Mouse (Mus musculus) activated CD4-positive, CD25-positive, alpha-beta regulatory T cell, adult 4 months (primary cell): ENCODE results near the gene Strn3. TPM values are rescaled to one million over a fixed set of nuclear protein-coding genes. Genes with fewer than 3 reads are reported as not detected.

ENCODE experiments used
- ATAC-seq: one replicate; pipeline ENCODE4 v1.8.0; 2017
- polyA plus RNA-seq, 2 experiments: library from polyadenylated mRNA; unstranded; fragments of 100-300 nt; shearing (Covaris generic); gene quantifications; one replicate each; pipeline ENCODE4 v1.2.1; 2017

Gene Strn3
- polyA plus RNA-seq, result 10 to 100 TPM; 15.6 to 23.2 TPM

DNA sequence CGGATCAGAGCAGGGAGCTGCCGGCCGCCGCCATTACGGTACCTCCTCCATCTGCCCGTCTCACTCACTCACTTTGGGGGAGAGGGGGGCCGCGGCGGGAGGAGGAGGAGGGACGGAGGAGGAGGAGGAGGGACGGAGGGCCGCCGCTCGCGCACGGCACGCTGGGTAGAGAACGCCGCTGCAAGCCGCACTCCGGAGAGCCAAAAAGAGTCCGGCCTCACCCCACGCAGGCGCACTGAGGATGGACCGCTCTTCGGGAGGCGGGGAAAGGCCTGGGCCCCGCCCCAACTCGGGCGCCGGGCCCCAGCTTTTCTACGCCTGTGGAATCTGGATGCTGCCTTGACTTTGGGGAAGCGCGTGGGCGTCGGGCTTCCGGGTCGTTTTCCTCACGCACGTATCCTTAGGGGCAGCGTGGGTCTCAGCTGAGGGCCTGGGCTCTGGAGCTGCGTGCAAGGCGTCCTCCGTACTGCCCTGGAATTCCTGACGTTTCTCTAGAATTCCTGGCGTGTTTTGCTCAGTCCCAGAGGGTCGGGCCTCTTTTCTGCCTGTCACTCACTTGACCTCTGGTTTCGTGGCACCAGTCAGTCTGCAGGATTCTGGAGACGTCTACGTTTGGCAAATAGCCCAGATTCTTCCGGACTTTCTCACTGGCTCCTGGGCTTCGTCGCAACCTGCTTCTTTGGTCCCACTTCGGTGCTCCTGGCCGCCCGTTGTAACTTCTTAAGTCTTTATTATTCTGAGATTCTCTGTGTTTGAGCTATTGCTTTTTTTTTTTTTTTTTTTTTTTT, at the start of gene Strn3:
Gene Strn3, minus strand, starts transcription at position 53 of the 788 bp plus-strand sequence.
- peak; percentile 83 for ATAC-seq

DNA sequence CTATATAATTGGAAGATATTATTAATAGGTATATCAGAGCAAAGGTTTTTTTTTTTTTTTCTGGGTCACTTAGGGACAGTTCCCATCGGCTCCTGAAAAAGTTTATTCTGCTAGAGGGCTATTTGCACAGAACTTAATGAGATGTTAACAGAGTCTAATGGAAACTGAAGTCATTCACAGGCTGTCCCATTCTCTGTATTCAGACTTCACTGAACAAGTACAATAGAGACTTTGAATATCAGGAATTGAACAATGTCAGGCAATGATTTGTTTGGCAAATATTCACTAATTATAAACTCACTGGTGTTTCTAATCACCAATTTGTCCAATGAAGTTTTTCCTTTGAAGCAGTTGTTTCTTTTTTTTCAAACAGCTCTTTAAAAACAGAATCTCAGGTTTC, 45.1 kb upstream of the Strn3 start:
- ATAC-seq, result no peak

DNA sequence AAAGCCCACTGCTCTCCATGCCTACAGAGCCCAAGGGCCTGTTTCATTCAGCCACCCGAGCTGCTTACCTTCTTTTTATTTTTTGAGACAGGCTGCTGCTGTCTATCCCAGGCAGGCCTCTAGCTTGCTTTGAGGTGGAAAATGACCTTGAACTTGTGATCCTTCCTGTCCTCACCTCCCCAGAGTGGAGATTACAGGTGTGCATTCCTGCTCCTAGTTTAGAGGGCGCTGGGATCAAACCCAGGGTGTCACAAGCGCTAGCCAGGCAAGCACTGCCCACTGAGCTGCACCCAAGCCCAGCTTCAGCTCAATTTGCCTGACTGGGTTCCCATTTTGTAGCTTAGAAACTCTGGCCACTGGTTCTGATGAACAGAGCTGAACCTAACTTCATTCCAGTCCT, 44.7 kb upstream of the Strn3 start:
- ATAC-seq, result no peak

DNA sequence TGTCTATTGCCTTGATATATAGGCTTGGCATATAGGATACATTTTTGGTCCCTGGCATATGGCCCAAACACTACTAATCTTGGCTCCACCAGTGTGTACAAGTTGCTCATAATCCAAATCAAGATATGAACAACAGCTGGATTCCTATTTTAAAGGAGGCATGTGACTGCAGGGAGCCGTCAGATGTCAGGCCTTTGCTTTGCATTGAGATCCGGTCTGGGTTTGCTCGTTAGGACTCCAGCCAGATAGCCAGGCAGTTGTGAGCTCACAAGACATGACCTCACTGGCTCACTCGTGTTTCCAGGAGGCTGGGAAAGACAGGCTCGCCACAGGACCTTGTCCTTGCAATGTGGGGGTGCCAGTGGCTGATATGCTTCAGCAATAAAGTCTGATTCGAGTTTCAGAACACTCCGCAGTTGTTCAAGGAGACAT, 44.2 kb upstream of the Strn3 start:
- ATAC-seq, result no peak

DNA sequence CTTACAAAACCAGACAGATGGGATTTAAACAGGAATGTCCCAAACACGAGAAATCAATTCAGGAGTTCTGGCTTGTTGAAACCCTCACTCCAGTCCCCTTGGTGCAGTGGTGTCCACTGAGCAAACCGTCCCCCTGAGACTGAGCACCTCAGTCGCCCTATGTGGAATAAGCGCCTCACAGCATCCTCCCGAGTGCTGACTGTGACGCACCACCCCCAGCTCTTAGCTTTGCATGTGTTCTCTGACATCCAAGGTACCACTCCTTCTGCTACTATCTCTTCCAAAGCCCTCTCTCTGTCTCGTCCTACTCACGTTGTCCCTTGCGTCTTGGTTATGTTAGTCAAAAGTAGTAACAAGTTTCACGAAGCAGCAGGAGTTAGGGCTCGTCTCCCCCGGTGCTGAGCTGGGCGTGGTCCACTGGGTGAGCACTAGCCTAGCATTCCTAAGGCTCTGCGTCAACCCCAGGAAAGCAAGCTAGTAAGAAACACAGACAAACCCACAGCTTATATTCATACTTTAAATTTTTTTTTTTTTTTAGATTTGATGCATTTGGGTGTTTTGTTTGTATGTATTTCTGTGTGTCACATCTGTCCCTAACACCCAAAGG, 43.0 kb upstream of the Strn3 start:
- ATAC-seq, result no peak

DNA sequence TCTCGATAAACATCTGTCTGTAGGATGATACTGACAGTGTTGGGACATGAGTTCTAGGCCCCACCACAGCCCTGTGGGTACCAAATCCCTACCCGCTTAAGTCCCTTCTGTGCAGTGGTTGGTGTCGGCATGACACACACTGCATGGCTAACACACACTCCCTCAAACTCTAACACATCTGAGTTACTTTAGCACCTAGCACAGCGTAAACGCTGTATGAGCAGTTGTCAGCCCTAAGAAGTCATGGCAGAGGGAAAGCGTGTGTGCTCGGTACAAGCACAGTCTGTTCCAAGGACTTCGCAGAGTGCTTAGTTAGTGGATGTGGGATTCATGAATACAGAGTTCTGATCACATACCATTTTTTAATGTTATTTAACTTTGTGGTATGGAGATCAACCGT, 38.1 kb upstream of the Strn3 start:
- ATAC-seq, result no peak

DNA sequence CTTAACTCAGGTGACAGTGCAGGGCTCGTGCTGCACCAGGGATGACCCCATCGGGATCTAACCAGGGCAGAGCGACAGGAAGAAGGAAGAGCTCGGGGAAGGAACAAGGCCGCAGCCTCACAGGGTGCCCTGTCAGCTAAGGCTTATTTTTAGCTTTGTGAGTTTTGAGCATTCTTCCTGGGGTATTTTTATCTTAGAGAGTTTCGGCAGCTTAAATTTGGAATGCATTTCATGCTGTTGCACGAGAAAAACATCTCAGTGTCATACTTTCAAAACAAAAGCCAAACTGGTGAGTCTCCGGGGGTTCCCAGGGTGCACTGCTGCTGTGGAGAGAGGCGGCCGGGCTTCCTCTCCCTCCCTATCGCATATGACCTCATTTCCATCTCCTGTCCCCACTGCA, 37.4 kb upstream of the Strn3 start:
- ATAC-seq, result no peak

DNA sequence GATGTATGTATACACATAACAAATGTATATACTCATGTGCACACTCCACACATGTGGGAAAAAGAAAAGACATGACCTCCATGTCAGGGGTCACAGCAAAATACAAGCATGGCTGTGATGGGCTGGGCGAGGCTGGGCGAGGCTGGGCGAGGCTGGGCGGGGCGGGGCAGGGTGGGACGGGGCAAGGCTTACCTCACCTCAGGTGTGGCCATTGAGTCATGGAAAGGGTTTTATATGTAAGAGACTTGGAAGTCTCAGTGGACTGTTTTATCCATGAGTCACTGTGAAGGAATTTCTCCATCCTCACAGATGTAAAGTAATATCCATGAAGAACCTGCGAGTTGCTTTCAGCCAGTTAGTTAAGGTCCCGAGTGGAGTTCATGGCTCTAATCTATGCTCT, 30.1 kb upstream of the Strn3 start:
- no peak for ATAC-seq

DNA sequence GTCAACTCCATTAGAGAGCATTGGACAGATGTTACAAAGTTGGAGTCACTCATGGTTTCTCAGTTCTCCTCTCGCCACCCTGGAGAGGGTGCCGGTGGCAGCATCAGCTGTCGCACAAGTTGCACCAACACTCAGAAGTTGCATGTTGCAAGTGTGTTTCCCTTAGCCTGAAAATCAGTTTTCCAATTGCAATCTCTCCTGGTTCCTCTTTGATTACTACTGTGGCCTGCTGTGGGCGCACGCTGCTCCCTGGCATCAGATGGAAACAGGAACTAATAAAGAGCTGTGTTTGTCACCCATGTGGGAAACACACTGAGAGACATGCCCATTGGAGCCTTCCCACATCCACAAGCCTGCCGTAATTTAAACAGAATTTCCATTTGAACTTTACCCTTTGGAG, 26.9 kb upstream of the Strn3 start:
- ATAC-seq, result no peak

DNA sequence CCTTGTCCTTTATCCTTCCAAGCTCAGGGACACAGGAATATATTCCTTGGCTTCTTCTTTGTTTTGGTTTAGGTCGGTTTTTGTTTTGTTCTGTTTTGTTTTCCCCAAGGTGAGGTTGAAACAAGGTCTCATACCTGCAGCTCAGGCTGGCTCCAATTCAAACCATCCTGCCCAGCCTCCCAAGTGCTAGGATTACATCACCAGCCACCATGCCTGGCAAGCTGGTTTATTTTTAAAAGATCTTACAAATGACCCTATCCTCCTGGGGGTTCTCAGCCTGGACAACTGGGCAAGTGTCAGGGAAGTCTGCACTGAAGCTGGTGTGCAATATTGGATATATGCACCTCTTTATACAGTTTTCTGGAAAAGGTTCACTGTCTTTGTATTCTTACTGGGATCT, 21.0 kb upstream of the Strn3 start:
- ATAC-seq, result no peak

DNA sequence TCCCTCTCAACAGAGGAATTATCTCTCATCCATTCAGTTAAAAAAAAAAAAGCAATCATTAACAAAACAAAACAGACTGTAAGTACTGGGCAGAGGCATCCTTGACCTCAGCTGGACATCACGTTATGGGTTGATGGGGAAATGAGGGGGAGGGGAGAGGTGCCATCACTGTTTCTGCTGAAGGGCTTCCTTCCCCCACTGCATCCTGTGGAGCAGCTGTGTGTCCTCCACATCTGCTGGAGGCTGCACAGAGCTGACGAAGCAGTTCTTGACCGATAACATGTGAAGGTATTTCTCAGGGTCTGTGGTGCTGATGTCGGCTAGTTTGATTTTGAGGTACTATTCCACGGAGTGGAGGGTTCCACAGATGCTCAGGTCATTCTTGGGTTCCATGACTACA, 18.5 kb upstream of the Strn3 start:
- no peak for ATAC-seq

DNA sequence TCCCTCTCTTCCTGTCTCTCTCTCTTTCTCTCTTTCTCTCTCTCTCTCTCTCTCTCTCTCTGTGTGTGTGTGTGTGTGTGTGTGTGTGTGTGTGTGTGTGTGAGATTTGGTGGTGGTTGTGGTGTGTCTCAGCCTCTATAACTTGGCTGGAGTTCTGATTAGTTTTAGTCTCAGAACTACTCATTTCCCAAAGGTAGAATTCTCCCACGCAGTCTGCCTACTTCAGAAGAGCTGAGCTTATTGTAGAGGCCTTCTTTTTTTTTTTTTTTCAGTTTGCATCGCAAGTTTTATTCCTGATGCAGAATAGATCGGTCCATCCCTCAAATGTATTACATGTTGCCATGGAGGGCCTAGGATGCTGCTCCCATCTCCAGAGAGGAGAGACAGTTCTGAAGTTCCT, 18.0 kb upstream of the Strn3 start:
- ATAC-seq, result no peak

DNA sequence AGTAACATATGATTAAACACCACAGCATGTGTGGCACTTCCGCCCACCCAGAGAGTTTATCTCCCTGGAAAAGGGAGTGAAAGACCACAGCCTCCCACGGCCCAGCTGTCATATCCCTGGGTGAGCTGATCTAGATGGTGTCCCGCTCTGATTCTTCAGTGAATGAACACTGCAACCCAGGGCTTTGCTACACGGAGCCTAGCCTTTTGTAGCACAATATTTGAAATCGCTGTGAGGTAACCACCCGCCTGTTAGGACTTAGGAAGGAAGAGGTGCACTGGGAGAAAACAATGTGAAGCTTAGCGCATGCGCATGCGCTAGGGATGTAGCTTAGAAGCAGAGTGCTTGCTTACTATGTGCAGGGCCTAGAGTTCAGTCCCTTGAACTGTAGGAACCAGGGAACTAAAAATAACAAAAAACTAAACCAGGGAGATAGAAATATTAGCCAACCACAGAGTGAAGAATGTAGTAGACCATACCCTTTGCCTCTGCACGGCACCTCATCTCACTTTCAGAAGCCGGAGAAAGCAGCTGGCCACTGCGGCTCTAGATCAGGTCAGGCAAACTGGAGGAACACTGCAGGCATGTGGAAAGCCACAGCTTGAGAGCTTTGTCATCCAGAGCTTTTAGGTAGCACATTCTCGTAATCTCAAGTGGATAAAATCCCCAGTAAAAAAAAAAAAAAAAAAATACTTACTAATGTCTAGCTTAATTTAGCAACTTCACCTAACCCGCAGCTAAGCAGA, 17.4 kb upstream of the Strn3 start:
- ATAC-seq, result no peak

DNA sequence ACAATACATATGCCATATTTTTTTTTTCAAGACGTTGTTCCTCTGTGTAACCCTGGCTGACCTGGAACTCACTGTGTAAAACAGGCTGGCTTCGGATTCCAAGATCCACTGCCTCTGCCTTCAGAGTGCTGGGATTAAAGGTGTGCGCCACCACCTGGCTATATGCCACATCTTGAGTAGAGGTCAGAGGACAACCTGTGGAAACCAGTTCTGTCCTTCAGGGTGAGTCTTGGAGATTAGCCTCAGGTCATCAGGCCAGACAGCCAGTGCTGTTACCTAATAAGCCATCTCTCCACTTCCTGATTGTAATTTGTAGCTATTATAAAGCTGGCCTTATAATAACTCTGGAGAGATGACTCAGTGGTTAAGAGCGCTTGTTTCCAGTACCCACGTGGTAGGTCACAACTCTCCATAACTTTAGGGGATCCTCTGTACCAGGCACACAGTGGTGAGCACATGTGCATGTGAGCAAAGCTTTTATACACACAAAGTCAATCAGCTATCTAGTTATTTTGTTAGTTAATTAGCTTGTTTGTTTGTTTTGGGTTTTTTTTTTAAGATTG, 15.1 kb upstream of the Strn3 start:
- ATAC-seq, result no peak

DNA sequence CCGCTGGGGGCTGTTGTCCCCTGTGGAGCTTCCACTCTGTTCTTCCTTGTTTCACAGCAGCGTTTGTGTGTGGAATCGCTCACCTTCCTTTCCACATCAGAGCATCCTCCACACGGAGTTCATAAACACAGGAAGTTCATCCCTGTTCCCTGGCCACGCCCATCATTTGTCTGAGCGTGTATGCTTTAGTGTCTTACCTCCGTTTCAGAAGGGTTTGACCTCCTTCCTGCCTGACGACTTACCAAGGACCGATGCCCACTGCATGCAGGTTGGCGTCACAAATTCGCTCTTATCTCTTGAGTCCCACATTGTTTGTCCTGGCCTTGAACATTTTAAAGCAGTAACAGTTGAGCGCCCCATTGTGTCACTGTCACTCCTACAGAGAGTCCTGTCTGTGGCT, 14.1 kb upstream of the Strn3 start:
- ATAC-seq, result no peak

DNA sequence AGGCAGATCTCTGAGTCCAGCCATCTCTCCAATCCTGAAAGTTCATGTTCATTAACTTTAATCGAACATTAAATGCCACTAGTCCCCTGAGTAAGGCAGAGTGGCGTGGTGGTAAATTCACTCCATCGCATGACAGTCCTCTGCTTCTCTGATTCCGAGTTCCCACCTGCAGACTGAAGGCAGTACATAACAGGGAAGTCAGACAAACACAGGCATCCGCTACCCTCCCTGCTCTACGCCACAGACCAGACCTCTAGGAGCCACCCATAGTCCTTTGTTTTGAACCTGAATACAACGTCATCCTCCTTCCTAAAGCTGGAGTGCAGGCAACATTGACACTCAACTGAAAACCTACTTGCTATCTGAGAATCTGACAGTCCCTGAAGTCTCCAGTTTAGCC, 12.9 kb upstream of the Strn3 start:
- ATAC-seq, result no peak

DNA sequence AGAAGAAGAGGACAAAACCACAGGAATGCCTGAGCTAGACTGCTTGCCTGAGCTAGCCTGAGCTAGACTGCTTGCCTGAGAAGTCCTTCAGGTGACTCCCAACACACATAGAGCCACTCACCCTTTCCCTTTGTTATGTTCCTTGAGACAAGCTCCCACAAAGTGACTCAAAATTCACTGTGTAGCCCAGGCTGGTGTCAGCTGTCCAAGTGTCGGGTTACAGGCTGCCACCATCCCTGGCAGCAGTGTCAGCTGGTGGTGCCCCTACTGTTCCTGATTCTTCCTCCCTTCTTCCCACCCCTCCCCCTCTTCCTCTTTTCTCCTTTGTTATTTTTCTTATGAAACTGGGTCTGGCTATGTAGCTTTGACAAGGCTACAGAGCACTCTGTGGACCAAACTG, 12.2 kb upstream of the Strn3 start:
- ATAC-seq, result no peak

DNA sequence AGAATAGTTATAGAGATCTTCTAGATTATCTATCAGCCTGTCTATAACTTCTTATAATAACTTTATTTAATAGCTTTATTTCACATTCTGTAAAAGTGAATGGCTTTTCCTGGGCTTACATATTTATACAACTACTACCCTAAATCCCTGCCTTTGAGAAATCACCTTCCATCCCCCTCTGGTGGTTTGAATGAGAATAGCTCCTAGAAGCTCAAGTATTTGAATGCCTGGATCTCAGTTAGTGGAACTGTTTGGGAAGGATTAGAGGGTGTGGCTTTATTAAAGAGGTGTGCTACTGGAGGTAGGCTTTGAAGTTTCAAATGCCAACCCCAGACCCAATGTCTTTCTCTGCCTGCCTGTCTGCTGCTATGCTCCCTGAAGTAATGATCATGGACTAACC, 10.0 kb upstream of the Strn3 start:
- no peak for ATAC-seq

DNA sequence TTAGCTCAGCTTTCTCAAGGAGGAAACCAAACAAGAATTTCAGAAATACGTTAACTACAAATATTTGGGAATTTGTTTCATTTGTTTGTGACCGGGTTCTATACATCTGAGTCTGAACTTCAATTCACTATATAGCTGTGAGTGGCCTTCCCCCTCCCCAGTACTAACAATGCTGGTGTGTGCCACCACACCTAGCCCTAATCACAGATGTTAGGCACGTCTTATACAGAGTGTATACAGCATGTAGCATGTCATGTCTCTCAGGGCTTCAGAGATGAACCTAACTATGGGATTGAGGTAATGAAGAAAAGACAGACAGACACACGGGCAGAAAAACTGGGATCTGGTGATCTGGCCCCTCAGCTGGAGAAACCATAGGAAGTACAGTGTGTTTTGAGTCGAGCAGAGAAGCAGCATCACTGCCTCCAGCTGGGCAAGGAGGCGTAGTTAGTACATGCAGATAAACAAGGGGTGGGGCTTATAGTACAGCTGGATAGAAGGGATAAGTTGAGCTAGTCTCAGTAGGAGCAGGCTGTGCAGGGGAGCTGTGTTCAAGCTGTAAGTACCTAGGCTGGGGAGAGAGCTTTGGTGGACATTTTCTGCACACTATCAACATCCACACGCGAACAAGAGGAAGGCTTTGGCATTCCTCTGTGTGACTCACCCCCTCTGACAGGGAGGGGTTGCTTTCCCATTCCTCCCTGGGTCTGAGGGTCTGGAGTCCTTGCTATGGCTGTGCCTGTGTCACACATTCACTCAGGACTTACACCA, 8.1 kb upstream of the Strn3 start:
- ATAC-seq, result no peak

DNA sequence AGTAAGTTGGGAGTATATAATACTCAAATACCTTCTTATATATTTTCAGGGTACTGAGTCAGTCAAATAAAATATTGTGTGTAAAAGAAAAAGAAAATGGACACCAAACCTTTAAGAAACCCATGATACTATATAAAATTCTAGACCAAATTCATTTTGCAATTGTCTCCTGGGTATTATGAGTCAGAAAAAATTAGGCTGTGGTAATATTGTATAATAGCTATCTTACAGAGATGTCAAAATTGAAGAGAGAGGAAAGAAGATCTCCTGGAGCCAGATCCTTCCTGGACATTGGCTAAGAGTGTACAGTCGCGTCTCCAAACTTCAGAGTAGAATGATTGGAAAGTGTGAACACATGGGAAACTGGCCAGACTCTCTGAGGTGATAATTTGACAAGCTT, 4.5 kb upstream of the Strn3 start:
- no peak for ATAC-seq

DNA sequence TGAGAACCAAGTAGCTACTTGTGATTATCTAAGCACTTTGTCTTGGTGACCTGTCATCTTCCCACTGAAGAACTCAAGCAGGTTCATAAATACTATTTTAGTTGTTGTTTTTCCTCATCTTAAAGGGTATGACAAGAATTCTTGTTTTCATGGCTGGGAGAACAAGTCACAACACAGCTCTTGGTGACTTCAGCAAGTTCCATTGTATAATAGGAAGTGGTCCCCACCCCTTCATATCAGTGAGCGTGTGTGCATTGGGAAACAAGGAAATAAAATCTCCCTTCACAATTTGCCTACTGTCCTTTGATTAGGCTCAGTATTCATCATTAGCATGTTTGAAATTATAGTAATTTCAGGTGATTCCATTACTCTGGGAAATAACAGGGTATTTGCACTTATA, 3.3 kb upstream of the Strn3 start:
- no peak for ATAC-seq

DNA sequence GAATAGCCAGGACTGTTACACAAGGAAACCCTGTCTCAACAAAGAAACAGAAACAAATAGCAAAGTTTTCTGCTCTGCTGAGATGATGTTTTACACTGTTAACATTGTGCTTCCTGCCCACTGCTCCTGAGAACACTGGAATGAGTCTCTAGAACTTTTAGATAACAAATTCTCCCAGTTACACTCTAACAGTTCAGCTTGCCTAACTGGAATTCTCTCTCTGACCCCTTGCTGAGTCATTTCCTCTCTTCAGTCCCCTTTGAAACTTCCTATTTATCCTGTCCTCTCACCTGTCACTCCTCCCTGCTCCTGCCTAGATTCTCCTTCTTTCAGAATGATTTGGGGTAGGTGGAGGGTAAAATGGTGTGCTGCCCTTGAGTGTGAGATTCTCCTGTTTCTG, 2.4 kb upstream of the Strn3 start:
- ATAC-seq, result no peak

DNA sequence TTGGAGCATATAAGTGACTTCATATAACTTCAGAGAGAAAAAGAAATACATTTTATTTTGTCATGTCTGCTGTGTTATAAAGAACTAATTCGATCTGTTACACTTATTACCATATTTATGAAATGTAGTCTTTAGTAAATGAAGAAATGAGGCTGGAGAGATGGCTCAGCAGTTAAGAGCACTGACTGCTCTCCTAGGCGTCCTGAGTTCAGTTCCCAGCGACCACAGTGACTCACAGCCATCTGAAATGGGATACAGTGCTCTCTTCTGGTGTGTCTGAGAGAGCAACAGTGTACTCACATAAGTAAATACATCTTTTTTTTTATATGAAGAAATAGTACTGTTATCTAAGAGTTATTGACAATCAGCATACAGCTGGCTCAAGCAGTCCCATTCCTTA, 1.7 kb upstream of the Strn3 start:
- ATAC-seq, result no peak
